Mouse (Mus musculus): ENCODE data around the gene Eif4ebp2.

GRCm38 (mm10) chr10:61451931-61452617 is 387 bp downstream of the Eif4ebp2 start:
- TF ChIP-seq CTCF (IDR thresholded peaks at IDR 0.05; ENCODE audit: insufficient read depth, low read length) (no peak), POLR2A (IDR thresholded peaks at IDR 0.05; ENCODE audit: borderline replicate concordance, extremely low read depth, low read depth, low read length) (0 out of 2 replicates have a peak, but pooled peaks have one; percentile 23)

Measured in lung, adult 2 months (tissue).